Mouse (Mus musculus): ENCODE data around the gene Runx2. TPM values are rescaled to one million over a fixed set of nuclear protein-coding genes. Genes with fewer than 3 reads are reported as not detected.

Runx2 gene
- polyA plus RNA-seq, 1 experiment from 2014 or later, result 4.0 TPM

- Histone ChIP-seq H3K4me2 (ENCODE audit: low read length) (no peak overlapping the region), H3K9ac (ENCODE audit: low read depth, low read length) (no peak overlapping the region), H3K27ac (no peak overlapping the region), H3K36me3 (ENCODE audit: insufficient read depth, low read length) (no peaks in the 10 kb centered on the region), H3K4me1 (replicated peaks; ENCODE audit: insufficient read depth, low read length) (no peaks in the 10 kb centered on the region), H3K4me3 (replicated peaks; ENCODE audit: low read depth, low read length) (no peak overlapping the region), H3K27me3 (ENCODE audit: insufficient read depth, low read length) (no peaks in the 10 kb centered on the region), H3K9me3 (replicated peaks; ENCODE audit: low read length) (no peaks in the 10 kb centered on the region)
- ATAC-seq (replicated peaks; ENCODE audit: low FRiP score, low read depth) (no peak), DNase-seq (ENCODE audit: low spot score) (no peak)
- no peak for TF ChIP-seq CTCF (IDR thresholded peaks at IDR 0.05; ENCODE audit: low read depth)
- WGBS, result 56% methylated on average over 4 of the region's 4 CpGs
Measured at GRCm38 (mm10) chr17:44528617-44529016, 286.0 kb downstream of the Runx2 start.

GRCm38 (mm10) chr17:44524146-44524545, 290.5 kb downstream of the Runx2 start:
- H3K4me3 ChIP-seq (replicated peaks; ENCODE audit: low read depth, low read length), result no peak overlapping the region
- no peaks in the 10 kb centered on the region for H3K27me3 ChIP-seq (ENCODE audit: insufficient read depth, low read length)
- ATAC-seq (replicated peaks; ENCODE audit: low FRiP score, low read depth) (no peak), DNase-seq (ENCODE audit: low spot score) (no peak)
- WGBS, result 73% methylated on average over 1 of the region's 1 CpGs
- no peak overlapping the region for H3K4me2 ChIP-seq (ENCODE audit: low read length)
- no peak overlapping the region for H3K9ac ChIP-seq (ENCODE audit: low read depth, low read length)
- peaks cover 5% of the 10 kb centered on the region; the same call in 1 of the 2 replicates for H3K4me1 ChIP-seq (replicated peaks; ENCODE audit: insufficient read depth, low read length)
- H3K9me3 ChIP-seq (replicated peaks; ENCODE audit: low read length), result no peaks in the 10 kb centered on the region
- H3K27ac ChIP-seq, result no peak overlapping the region
- TF ChIP-seq CTCF (IDR thresholded peaks at IDR 0.05; ENCODE audit: low read depth), result no peak
- no peaks in the 10 kb centered on the region for H3K36me3 ChIP-seq (ENCODE audit: insufficient read depth, low read length)

GRCm38 (mm10) chr17:44522906-44523305, 291.7 kb downstream of the Runx2 start:
- no peak overlapping the region for H3K4me3 ChIP-seq (replicated peaks; ENCODE audit: low read depth, low read length)
- H3K36me3 ChIP-seq (ENCODE audit: insufficient read depth, low read length), result no peaks in the 10 kb centered on the region
- no peaks in the 10 kb centered on the region for H3K27me3 ChIP-seq (ENCODE audit: insufficient read depth, low read length)
- DNase-seq (ENCODE audit: low spot score) (peak; percentile 13), ATAC-seq (replicated peaks; ENCODE audit: low FRiP score, low read depth) (no peak)
- peaks cover 5% of the 10 kb centered on the region for H3K4me1 ChIP-seq (replicated peaks; ENCODE audit: insufficient read depth, low read length)
- no peak overlapping the region for H3K9ac ChIP-seq (ENCODE audit: low read depth, low read length)
- 45% methylated on average over 5 of the region's 5 CpGs for WGBS
- no peak for TF ChIP-seq CTCF (IDR thresholded peaks at IDR 0.05; ENCODE audit: low read depth)
- no peaks in the 10 kb centered on the region for H3K9me3 ChIP-seq (replicated peaks; ENCODE audit: low read length)
- H3K4me2 ChIP-seq (ENCODE audit: low read length), result no peak overlapping the region
- H3K27ac ChIP-seq, result no peak overlapping the region

DNA sequence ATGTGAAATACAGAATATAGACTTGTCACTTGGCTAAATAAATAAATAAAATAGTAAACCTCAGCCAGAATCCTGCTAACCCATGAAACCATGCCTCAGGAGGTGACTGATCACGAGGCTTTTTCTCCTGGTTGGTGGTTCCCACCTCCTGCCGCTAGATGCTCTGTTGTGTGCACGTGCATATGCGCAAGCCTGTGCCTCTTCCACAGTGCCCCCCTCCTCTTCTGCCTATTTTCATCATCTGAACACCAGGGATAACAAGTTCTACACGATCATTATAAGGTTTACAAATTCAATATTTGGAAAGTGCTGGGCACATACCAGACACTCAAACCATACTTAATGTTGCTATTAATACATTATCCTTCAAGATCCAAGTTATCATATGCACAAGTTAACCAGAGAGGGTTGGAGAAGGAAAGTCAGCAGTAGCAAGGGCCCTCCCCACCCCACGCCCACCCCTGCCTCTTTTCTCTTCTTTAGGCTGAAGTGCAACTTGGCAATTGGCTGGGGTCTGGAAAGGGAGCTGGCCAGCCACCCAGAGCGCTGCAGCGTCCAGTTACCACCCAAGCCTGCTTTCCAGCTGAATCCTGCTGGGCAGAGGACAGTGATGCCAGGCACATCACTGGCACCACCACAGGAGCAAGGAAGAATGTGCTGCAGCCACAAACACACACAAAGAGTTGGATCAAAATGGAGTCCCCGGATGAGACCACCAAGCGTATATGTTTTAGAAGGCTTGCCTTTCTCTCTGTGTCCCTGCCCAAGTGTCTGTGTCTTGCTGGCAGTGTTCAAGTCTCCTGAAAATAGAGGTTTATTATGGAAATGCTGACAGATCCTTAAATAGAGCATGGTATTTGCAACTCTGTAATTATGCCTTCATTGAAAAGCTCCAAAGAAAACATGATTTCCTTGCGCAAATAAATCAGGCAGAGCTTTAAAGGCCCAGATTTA, 294.2 kb downstream of the Runx2 start:
- 87% methylated on average over 11 of the region's 11 CpGs for WGBS
- no peak for DNase-seq (ENCODE audit: low spot score)
- TF ChIP-seq CTCF (IDR thresholded peaks at IDR 0.05; ENCODE audit: low read depth), result no peak

DNA sequence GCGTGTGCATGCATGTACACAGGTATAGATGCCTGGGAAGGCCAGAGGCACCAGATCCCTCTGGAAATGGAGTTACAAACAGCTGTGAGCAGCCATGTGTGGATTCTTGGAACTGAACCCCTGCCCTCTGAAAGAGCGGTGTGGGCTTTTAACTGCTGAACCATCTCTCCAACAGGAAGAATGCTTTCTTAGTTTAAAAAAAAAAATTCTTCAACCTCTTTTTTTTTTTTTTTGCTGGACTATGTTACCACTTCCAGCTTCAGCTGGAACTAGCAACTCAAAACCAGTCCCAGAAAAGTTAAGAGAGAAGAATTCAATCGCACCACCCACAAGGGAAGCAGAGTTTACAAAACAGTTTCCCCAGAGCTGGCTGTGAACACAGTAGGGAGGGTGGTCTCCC, 295.2 kb downstream of the Runx2 start:
- DNase-seq (ENCODE audit: low spot score), result peak; percentile 51
- no peak overlapping the region for H3K4me3 ChIP-seq (replicated peaks; ENCODE audit: low read depth, low read length)
- peaks cover 5% of the 10 kb centered on the region for H3K4me1 ChIP-seq (replicated peaks; ENCODE audit: insufficient read depth, low read length)
- no peaks in the 10 kb centered on the region for H3K27me3 ChIP-seq (ENCODE audit: insufficient read depth, low read length)
- 0 out of 2 replicates have a peak, but pooled peaks have one; percentile 25 for ATAC-seq (replicated peaks; ENCODE audit: low FRiP score, low read depth)
- no peak for TF ChIP-seq CTCF (IDR thresholded peaks at IDR 0.05; ENCODE audit: low read depth)
- H3K9ac ChIP-seq (ENCODE audit: low read depth, low read length), result no peak overlapping the region
- H3K27ac ChIP-seq, result peak overlapping the region; percentile 39; the same call in 1 of the 2 replicates
- H3K36me3 ChIP-seq (ENCODE audit: insufficient read depth, low read length), result no peaks in the 10 kb centered on the region
- 48% methylated on average over 3 of the region's 3 CpGs for WGBS
- H3K9me3 ChIP-seq (replicated peaks; ENCODE audit: low read length), result no peaks in the 10 kb centered on the region
- H3K4me2 ChIP-seq (ENCODE audit: low read length), result no peak overlapping the region

More for the DNA sequence above, 294.2 kb downstream of the Runx2 start:
- H3K27me3 ChIP-seq (ENCODE audit: insufficient read depth, low read length), result no peaks in the 10 kb centered on the region
- no peak overlapping the region for H3K4me3 ChIP-seq (replicated peaks; ENCODE audit: low read depth, low read length)
- no peaks in the 10 kb centered on the region for H3K9me3 ChIP-seq (replicated peaks; ENCODE audit: low read length)
- H3K4me2 ChIP-seq (ENCODE audit: low read length), result no peak overlapping the region
- ATAC-seq (replicated peaks; ENCODE audit: low FRiP score, low read depth), result no peak
- H3K4me1 ChIP-seq (replicated peaks; ENCODE audit: insufficient read depth, low read length), result peaks cover 5% of the 10 kb centered on the region
- no peaks in the 10 kb centered on the region for H3K36me3 ChIP-seq (ENCODE audit: insufficient read depth, low read length)
- no peak overlapping the region for H3K27ac ChIP-seq
- H3K9ac ChIP-seq (ENCODE audit: low read depth, low read length), result no peak overlapping the region

- Histone ChIP-seq H3K9me3 (replicated peaks; ENCODE audit: low read length) (no peaks in the 10 kb centered on the region), H3K4me1 (replicated peaks; ENCODE audit: insufficient read depth, low read length) (peaks cover 5% of the 10 kb centered on the region), H3K4me2 (ENCODE audit: low read length) (no peak overlapping the region), H3K9ac (ENCODE audit: low read depth, low read length) (no peak overlapping the region), H3K27ac (no peak overlapping the region), H3K4me3 (replicated peaks; ENCODE audit: low read depth, low read length) (no peak overlapping the region), H3K36me3 (ENCODE audit: insufficient read depth, low read length) (no peaks in the 10 kb centered on the region), H3K27me3 (ENCODE audit: insufficient read depth, low read length) (no peaks in the 10 kb centered on the region)
- TF ChIP-seq CTCF (IDR thresholded peaks at IDR 0.05; ENCODE audit: low read depth), result no peak
- WGBS, result 95% methylated on average over 6 of the region's 6 CpGs
- ATAC-seq (replicated peaks; ENCODE audit: low FRiP score, low read depth) (no peak), DNase-seq (ENCODE audit: low spot score) (no peak)
Measured at GRCm38 (mm10) chr17:44518156-44518555, 296.4 kb downstream of the Runx2 start.

All from kidney, postnatal 0 days (tissue).